Mouse (Mus musculus) limb, embryonic 14.5 days (tissue): Measurements from ENCODE around the gene Smyd3. TPM values are rescaled to one million over a fixed set of nuclear protein-coding genes. Genes with fewer than 3 reads are reported as not detected.

ENCODE experiments used
- ATAC-seq: fragments of 200-750 bp; cut with Nextera tagmentation; 2 replicates; pipeline ENCODE4 v1.8.0; 2017; ENCODE audit warnings: low read depth, moderate number of reproducible peaks, moderate TSS enrichment; ENCODE audit not compliant: low FRiP score
- DNase-seq: peaks from one replicate; pipeline ENCODE4 v3.0.0-alpha.2; 2015; ENCODE audit warnings: low spot score
- H3K27ac ChIP-seq: fragments of 300-500 bp; sonication (generic); replicated peaks from 2 replicates; pipeline ENCODE4 v1.5.1; 2014; ENCODE audit warnings: low read depth, mild to moderate bottlenecking, low read length, moderate library complexity, mixed read lengths
- H3K27me3 ChIP-seq: fragments of 300-500 bp; sonication (generic); 2 replicates; pipeline ENCODE4 v1.6.1; 2014; ENCODE audit warnings: low read length, mixed read lengths; ENCODE audit not compliant: control insufficient read depth, insufficient read depth
- H3K36me3 ChIP-seq: fragments of 300-500 bp; sonication (generic); 2 replicates; pipeline ENCODE4 v1.6.1; 2014; ENCODE audit warnings: mild to moderate bottlenecking, low read length, moderate library complexity, mixed read lengths; ENCODE audit not compliant: control insufficient read depth, insufficient read depth
- H3K4me1 ChIP-seq: fragments of 300-500 bp; sonication (generic); 2 replicates; pipeline ENCODE4 v1.6.1; 2014; ENCODE audit warnings: antibody characterized with exemption, low read length, mixed read lengths; ENCODE audit not compliant: control insufficient read depth, insufficient read depth
- H3K4me2 ChIP-seq: fragments of 300-500 bp; sonication (generic); replicated peaks from 2 replicates; pipeline ENCODE4 v1.6.1; 2014; ENCODE audit warnings: low read depth, mild to moderate bottlenecking, low read length, moderate library complexity; ENCODE audit not compliant: severe bottlenecking
- H3K4me3 ChIP-seq: fragments of 300-500 bp; sonication (generic); replicated peaks from 2 replicates; pipeline ENCODE4 v1.5.1; 2014; ENCODE audit warnings: low read length
- H3K9ac ChIP-seq: fragments of 300-500 bp; sonication (generic); 2 replicates; pipeline ENCODE4 v1.6.1; 2014; ENCODE audit warnings: mild to moderate bottlenecking, low read depth, low read length, moderate library complexity; ENCODE audit not compliant: severe bottlenecking
- H3K9me3 ChIP-seq: fragments of 300-500 bp; sonication (generic); 2 replicates; pipeline ENCODE4 v1.6.1; 2016; ENCODE audit warnings: low read length; ENCODE audit not compliant: control insufficient read depth
- POLR2A ChIP-seq: fragments of 200-500 bp; IDR thresholded peaks from 2 replicates; pipeline ENCODE4 v1.8.0; 2012; ENCODE audit warnings: inconsistent platforms, mild to moderate bottlenecking, moderate library complexity, borderline replicate concordance; ENCODE audit not compliant: insufficient read depth, insufficient read length; ENCODE audit errors: extremely low read depth
- WGBS: fragments of 180-500 bp; shearing (Covaris S2); extraction: QIAGEN DNeasy Blood & Tissue Kit; methylation state at CpG from one replicate; pipeline ENCODE4 v1.1.7; 2014; 5-methylcytosine and 5-hydroxymethylcytosine counted together
- polyA plus RNA-seq, 2 experiments: library from polyadenylated mRNA; depleted of rRNA in 1 of 2; stranded (reverse) in 1 of 2; unstranded in 1 of 2; fragments of >200 nt; fragmentation: Nextera tagmentation in 1 of 2; extraction: Ambion mirVana in 1 of 2; gene quantifications; 2 replicates each; pipeline versions ENCODE4 v1.2.1 to v1.2.3; 2012 to 2014

The Smyd3 gene
- polyA plus RNA-seq, 2 experiments = 9.8 to 21.5 TPM

GRCm38 (mm10) chr1:179118673-179119072, 399.2 kb downstream of the Smyd3 start:
- Histone ChIP-seq H3K4me1 (peaks cover 7% of the 10 kb centered on the region; the same call in 1 of the 2 replicates), H3K4me2 (no peak overlapping the region), H3K27ac (no peak overlapping the region), H3K4me3 (no peak overlapping the region), H3K9ac (no peak overlapping the region), H3K36me3 (no peaks in the 10 kb centered on the region), H3K27me3 (no peaks in the 10 kb centered on the region), H3K9me3 (no peaks in the 10 kb centered on the region)
- TF ChIP-seq POLR2A = no peak
- ATAC-seq (no peak), DNase-seq (no peak)
- 81% methylated on average over 7 of the region's 7 CpGs for WGBS

- Histone ChIP-seq H3K4me3 (no peak overlapping the region), H3K9me3 (no peaks in the 10 kb centered on the region), H3K27me3 (no peaks in the 10 kb centered on the region), H3K36me3 (no peaks in the 10 kb centered on the region), H3K9ac (no peak overlapping the region), H3K4me1 (peaks cover 5% of the 10 kb centered on the region; the same call in 1 of the 2 replicates), H3K27ac (no peak overlapping the region), H3K4me2 (no peak overlapping the region)
- ATAC-seq = no peak
- 74% methylated on average over 10 of the region's 10 CpGs for WGBS
- DNase-seq = no peak
- no peak for TF ChIP-seq POLR2A
These were observed 400.8 kb downstream of the Smyd3 start for GRCm38 (mm10) chr1:179116729-179117663.

GRCm38 (mm10) chr1:179114833-179115495, 402.9 kb downstream of the Smyd3 start:
- WGBS = 84% methylated on average over 7 of the region's 7 CpGs
- ATAC-seq (no peak), DNase-seq (no peak)
- Histone ChIP-seq H3K4me2 (no peak overlapping the region), H3K9me3 (no peaks in the 10 kb centered on the region), H3K36me3 (no peaks in the 10 kb centered on the region), H3K27me3 (no peaks in the 10 kb centered on the region), H3K4me1 (no peaks in the 10 kb centered on the region), H3K4me3 (no peak overlapping the region), H3K27ac (no peak overlapping the region), H3K9ac (no peak overlapping the region)
- no peak for TF ChIP-seq POLR2A

- no peak overlapping the region for H3K4me3 ChIP-seq
- TF ChIP-seq POLR2A = no peak
- H3K36me3 ChIP-seq = no peaks in the 10 kb centered on the region
- no peaks in the 10 kb centered on the region for H3K27me3 ChIP-seq
- H3K27ac ChIP-seq = no peak overlapping the region
- DNase-seq (no peak), ATAC-seq (no peak)
- no peaks in the 10 kb centered on the region for H3K9me3 ChIP-seq
- whole genome bisulfite sequencing = 92% methylated on average over 3 of the region's 3 CpGs
- H3K4me2 ChIP-seq = no peak overlapping the region
- H3K9ac ChIP-seq = no peak overlapping the region
- no peaks in the 10 kb centered on the region for H3K4me1 ChIP-seq
These were observed 403.5 kb downstream of the Smyd3 start for GRCm38 (mm10) chr1:179114385-179114784.

GRCm38 (mm10) chr1:179108759-179109158, 409.1 kb downstream of the Smyd3 start:
- 39% methylated on average over 7 of the region's 7 CpGs for WGBS
- ATAC-seq (no peak), DNase-seq (no peak)
- no peak overlapping the region for H3K9ac ChIP-seq
- H3K27me3 ChIP-seq = no peaks in the 10 kb centered on the region
- peaks cover 30% of the 10 kb centered on the region for H3K4me1 ChIP-seq
- no peak overlapping the region for H3K4me2 ChIP-seq
- no peak for TF ChIP-seq POLR2A
- H3K9me3 ChIP-seq = no peaks in the 10 kb centered on the region
- no peaks in the 10 kb centered on the region for H3K36me3 ChIP-seq
- H3K4me3 ChIP-seq = no peak overlapping the region
- H3K27ac ChIP-seq = no peak overlapping the region
